Mouse (Mus musculus) megakaryocyte-erythroid progenitor cell, adult 5-6 weeks (primary cell): ENCODE measurements at regions not wholly inside any gene's neighbourhood (a gene's known extent, or its start where the extent isn't known, plus 50 kb on each side); places are given as distances from the start of the nearest gene placed in this dataset.
A peak's percentile ranks its signal among the peaks of the same experiment; 100 is the strongest.

Experiments
- ATAC-seq: replicated peaks from 2 replicates; pipeline ENCODE4 v1.8.0; 2016; ENCODE audit warnings: mild to moderate bottlenecking, inconsistent platforms; ENCODE audit not compliant: severe bottlenecking, poor library complexity, low FRiP score, low TSS enrichment

- ATAC-seq, result no peak
Measured at GRCm38 (mm10) chr8:8416092-8416701, 244.8 kb downstream of the Efnb2 start.

- ATAC-seq, result no peak
Measured at GRCm38 (mm10) chr8:8407357-8407756, 253.7 kb downstream of the Efnb2 start.

GRCm38 (mm10) chr8:8403410-8403809, 257.6 kb downstream of the Efnb2 start:
- ATAC-seq, result no peak

- no peak for ATAC-seq
Measured at GRCm38 (mm10) chr8:8392303-8392702, 268.7 kb downstream of the Efnb2 start.

GRCm38 (mm10) chr8:8391321-8391720, 269.7 kb downstream of the Efnb2 start:
- no peak for ATAC-seq

- no peak for ATAC-seq
Measured at GRCm38 (mm10) chr8:8378248-8378647, 282.8 kb downstream of the Efnb2 start.

GRCm38 (mm10) chr8:8376791-8377190, 284.3 kb downstream of the Efnb2 start:
- no peak for ATAC-seq

- no peak for ATAC-seq
Measured at GRCm38 (mm10) chr8:8376379-8376778, 284.7 kb downstream of the Efnb2 start.

- no peak for ATAC-seq
Measured at GRCm38 (mm10) chr8:8367282-8367871, 293.7 kb downstream of the Efnb2 start.

- no peak for ATAC-seq
Measured at GRCm38 (mm10) chr8:8361941-8362537, 299.0 kb downstream of the Efnb2 start.

- no peak for ATAC-seq
Measured at GRCm38 (mm10) chr8:8360586-8360985, 300.5 kb downstream of the Efnb2 start.

GRCm38 (mm10) chr8:8354977-8355376, 306.1 kb downstream of the Efnb2 start:
- no peak for ATAC-seq

- ATAC-seq, result no peak
Measured at GRCm38 (mm10) chr8:8344661-8345060, 316.4 kb downstream of the Efnb2 start.

- ATAC-seq, result no peak
Measured at GRCm38 (mm10) chr8:8335256-8335972, 325.6 kb downstream of the Efnb2 start.

- 0 out of 2 replicates have a peak, but pooled peaks have one; percentile 18 for ATAC-seq
Measured at GRCm38 (mm10) chr8:8334515-8334914, 326.5 kb downstream of the Efnb2 start.

- no peak for ATAC-seq
Measured at GRCm38 (mm10) chr8:8331249-8331648, 329.8 kb downstream of the Efnb2 start.

- no peak for ATAC-seq
Measured at GRCm38 (mm10) chr8:8328010-8328666, 332.9 kb downstream of the Efnb2 start.

- no peak for ATAC-seq
Measured at GRCm38 (mm10) chr8:8326066-8326834, 334.8 kb downstream of the Efnb2 start.

GRCm38 (mm10) chr8:8325420-8325819, 335.6 kb downstream of the Efnb2 start:
- ATAC-seq, result no peak
